ENCODE assay signal across 8 mouse cellular contexts in genomic region chr12:75819481-75819880, GRCm38 (mm10). TPM values are rescaled to one million over a fixed set of nuclear protein-coding genes. Genes with fewer than 3 reads are reported as not detected.
DNase-seq lines count a peak whose midpoint lies in the region; ATAC-seq and TF ChIP-seq lines count a peak whose summit lies in the region.

No protein-coding gene starts in this region.

- peaks cover 45% of the 10 kb centered on the region for H3K4me1 ChIP-seq in heart, embryonic 12.5 days (replicated peaks)
- H3K4me1 ChIP-seq in CH12.LX (ENCODE audit: control insufficient read depth in 1 of 2, insufficient read depth in 2 of 2), result peaks cover 0 to 9% of the 10 kb centered on the region in 2 experiments; a peak in 2 of 4 replicates
- no peaks in the 10 kb centered on the region for H3K4me1 ChIP-seq in forebrain, postnatal 0 days (ENCODE audit: insufficient read depth)
- H3K4me1 ChIP-seq in liver, embryonic 16.5 days (ENCODE audit: control insufficient read depth, low read depth, low read length), result no peaks in the 10 kb centered on the region; the same call in 1 of the 2 replicates

- H3K9ac ChIP-seq in heart, embryonic 12.5 days, result peak overlapping the region; percentile 91
- no peak overlapping the region for H3K9ac ChIP-seq in CH12.LX (ENCODE audit: insufficient read depth, low read depth)
- peak overlapping the region; percentile 71 for H3K9ac ChIP-seq in forebrain, postnatal 0 days
- no peak overlapping the region for H3K9ac ChIP-seq in liver, embryonic 16.5 days (ENCODE audit: low read depth, low read length)

- in situ Hi-C loops in CH12.LX (cut with MboI; ENCODE audit: low pct_ligation_motif_present, low pct_unique_long_range_greater_than_20kb, low sequenced_read_pairs), result no loop called here

- no peak for TF ChIP-seq POLR2A in CH12.LX (IDR thresholded peaks at IDR 0.05; ENCODE audit: low read depth, low read length)

- 13% methylated on average over 11 of the region's 11 CpGs for WGBS in heart, embryonic 12.5 days
- 3% methylated on average over 11 of the region's 11 CpGs for WGBS in forebrain, postnatal 0 days
- 20% methylated on average over 11 of the region's 11 CpGs for WGBS in liver, embryonic 16.5 days (ENCODE audit: insufficient replicate concordance)

- DNase-seq in heart, postnatal 4 days, result no peak
- no peak for DNase-seq in CH12.LX (ENCODE audit: extremely low read depth)
- no peak for DNase-seq in forebrain, postnatal 0 days
- DNase-seq in thymus, postnatal 36 days, result no peak
- no peak for DNase-seq in gastrocnemius, postnatal 25 days

- no peaks in the 10 kb centered on the region for H3K79me2 ChIP-seq in CH12.LX (replicated peaks; ENCODE audit: control insufficient read depth, extremely low read depth, insufficient read depth, poor library complexity, severe bottlenecking)

- TF ChIP-seq EP300 in CH12.LX (IDR thresholded peaks at IDR 0.05; ENCODE audit: low read length), result no peak

- H3K4me3 ChIP-seq in heart, embryonic 12.5 days, result peak overlapping the region; percentile 74
- no peak overlapping the region for H3K4me3 ChIP-seq in CH12.LX (replicated peaks in 1 of 3; ENCODE audit: low read depth in 2 of 3, low read length in 2 of 3, poor library complexity in 1 of 3)
- H3K4me3 ChIP-seq in forebrain, postnatal 0 days (ENCODE audit: low read depth, low read length), result peak overlapping the region; percentile 92
- H3K4me3 ChIP-seq in liver, embryonic 16.5 days (ENCODE audit: low read depth, low read length), result peak overlapping the region; percentile 71

- TF ChIP-seq CTCF in CH12.LX (conservative IDR thresholded peaks at IDR 0.05 in 1 of 2, IDR thresholded peaks at IDR 0.05 in 1 of 2; ENCODE audit: low read depth in 2 of 2, low read length in 2 of 2), result no peak
- no peak for TF ChIP-seq CTCF in forebrain, postnatal 0 days (IDR thresholded peaks at IDR 0.05; ENCODE audit: low read depth)

- H3K9me3 ChIP-seq in heart, embryonic 12.5 days (replicated peaks), result no peaks in the 10 kb centered on the region
- H3K9me3 ChIP-seq in CH12.LX (replicated peaks; ENCODE audit: low read length), result no peaks in the 10 kb centered on the region
- H3K9me3 ChIP-seq in forebrain, postnatal 0 days (ENCODE audit: low read length), result no peaks in the 10 kb centered on the region
- H3K9me3 ChIP-seq in liver, embryonic 16.5 days (replicated peaks; ENCODE audit: control insufficient read depth, low read length), result no peaks in the 10 kb centered on the region

- no peaks in the 10 kb centered on the region for H3K27me3 ChIP-seq in heart, embryonic 12.5 days (replicated peaks)
- peaks cover 17% of the 10 kb centered on the region for H3K27me3 ChIP-seq in CH12.LX (replicated peaks)
- H3K27me3 ChIP-seq in forebrain, postnatal 0 days (ENCODE audit: insufficient read depth, low read length), result no peaks in the 10 kb centered on the region
- peaks cover 53% of the 10 kb centered on the region for H3K27me3 ChIP-seq in liver, embryonic 16.5 days (ENCODE audit: control insufficient read depth, insufficient read depth, low read depth, low read length)

- no peak for TF ChIP-seq RAD21 in CH12.LX (IDR thresholded peaks at IDR 0.05; ENCODE audit: low read depth, low read length)

- dilution Hi-C loops in CH12.LX (cut with MboI; ENCODE audit: extremely low pct_ligation_motif_present, extremely low pct_unique_long_range_greater_than_20kb, low sequenced_read_pairs), result no loop called here

- H3K4me2 ChIP-seq in heart, embryonic 12.5 days, result peak overlapping the region; percentile 92
- peak overlapping the region; percentile 79; the same call in 1 of the 2 replicates for H3K4me2 ChIP-seq in CH12.LX (ENCODE audit: insufficient read depth, low read depth, poor library complexity, severe bottlenecking)
- peak overlapping the region; percentile 90 for H3K4me2 ChIP-seq in forebrain, postnatal 0 days (ENCODE audit: low read depth)
- peak overlapping the region; percentile 82 for H3K4me2 ChIP-seq in liver, embryonic 16.5 days (ENCODE audit: low read depth, low read length)

- no peak for ATAC-seq in heart, embryonic 12.5 days (ENCODE audit: insufficient number of reproducible peaks, low FRiP score)
- ATAC-seq in forebrain, postnatal 0 days, result no peak
- no peak for ATAC-seq in liver, embryonic 16.5 days (ENCODE audit: low read depth)
- ATAC-seq in cerebellum, adult (ENCODE audit: insufficient number of reproducible peaks, low FRiP score, low TSS enrichment), result no peak

- no peaks in the 10 kb centered on the region for H3K36me3 ChIP-seq in heart, embryonic 12.5 days
- no peaks in the 10 kb centered on the region for H3K36me3 ChIP-seq in CH12.LX (replicated peaks in 1 of 2; ENCODE audit: control insufficient read depth in 1 of 2, insufficient read depth in 1 of 2, low read length in 1 of 2)
- H3K36me3 ChIP-seq in forebrain, postnatal 0 days (ENCODE audit: insufficient read depth), result no peaks in the 10 kb centered on the region
- no peaks in the 10 kb centered on the region for H3K36me3 ChIP-seq in liver, embryonic 16.5 days (ENCODE audit: control insufficient read depth, insufficient read depth)

- no peak overlapping the region for H3K27ac ChIP-seq in heart, embryonic 12.5 days (ENCODE audit: poor library complexity, severe bottlenecking)
- no peak overlapping the region for H3K27ac ChIP-seq in CH12.LX (ENCODE audit: insufficient read depth, low read depth)
- no peak overlapping the region for H3K27ac ChIP-seq in forebrain, postnatal 0 days (ENCODE audit: low read depth, low read length)
- H3K27ac ChIP-seq in liver, embryonic 16.5 days (ENCODE audit: low read length), result no peak overlapping the region

TF ChIP-seq in CH12.LX, 34 proteins besides CTCF, POLR2A, EP300 and RAD21:
- TF ChIP-seq ZKSCAN1 (IDR thresholded peaks at IDR 0.05; ENCODE audit: borderline replicate concordance, low read depth, low read length), result no peak
- no peak for TF ChIP-seq TCF12 (IDR thresholded peaks at IDR 0.05; ENCODE audit: low read depth, low read length)
- TF ChIP-seq ZMIZ1 (IDR thresholded peaks at IDR 0.05; ENCODE audit: low read depth, low read length), result no peak
- TF ChIP-seq POLR2AphosphoS2 (IDR thresholded peaks at IDR 0.05; ENCODE audit: low read depth, low read length), result no peak
- TF ChIP-seq MYC (IDR thresholded peaks at IDR 0.05; ENCODE audit: low read depth, low read length), result no peak
- no peak for TF ChIP-seq NRF1 (IDR thresholded peaks at IDR 0.05; ENCODE audit: low read depth, low read length)
- TF ChIP-seq JUND (conservative IDR thresholded peaks at IDR 0.05; ENCODE audit: low read depth, low read length), result no peak
- TF ChIP-seq HCFC1 (IDR thresholded peaks at IDR 0.05; ENCODE audit: low read depth, low read length), result no peak

RNA-seq across cellular contexts. Expression of gene Syne2, which starts 1.5 kb away (rescaled TPM):
- 63.7 and 65.4 TPM in 2 replicates for polyA plus RNA-seq in heart, embryonic 12.5 days (2016; fragmentation: Nextera tagmentation; extraction: Ambion mirVana)
- 10 to 100 TPM; 55.3 to 65.4 TPM for total RNA-seq in heart, postnatal 4 days (2021)
- 3.7 and 3.9 TPM in 2 replicates for total RNA-seq in CH12.LX (2012; rRNA removed)
- 4.8 and 4.9 TPM in 2 replicates for total RNA-seq in CH12.LX (2014; rRNA removed)
- 6.1 and 7.5 TPM in 2 replicates for polyA plus RNA-seq in CH12.LX (2012; ENCODE audit: insufficient read length, low read depth)
- total RNA-seq in forebrain, postnatal 0 days (2014; rRNA removed), result 56.2 and 63.5 TPM in 2 replicates
- 21.0 and 27.0 TPM in 2 replicates for polyA plus RNA-seq in forebrain, postnatal 0 days (2015; fragmentation: Nextera tagmentation; extraction: Ambion mirVana)
- 6.1 TPM in 2 replicates for polyA plus RNA-seq in liver, embryonic 16.5 days (2015; fragmentation: Nextera tagmentation; extraction: Ambion mirVana)
- 10 to 100 TPM; 13.2 to 13.5 TPM for total RNA-seq in gastrocnemius, postnatal 25 days (2021)

Comparison
In these comparisons a context has a peak if more than half of its experiments do, and no peak if none do; other contexts are left out.
1. H3K4me3 ChIP-seq: peak in heart, embryonic 12.5 days (single experiment), forebrain, postnatal 0 days (single experiment) and liver, embryonic 16.5 days (single experiment); none in CH12.LX (0 of 3).
2. H3K9ac ChIP-seq: peak in heart, embryonic 12.5 days (single experiment) and forebrain, postnatal 0 days (single experiment); none in CH12.LX (single experiment) and liver, embryonic 16.5 days (single experiment).
3. Peak in every context shown above with its lines, with median percentiles within 50 percentile points of each other: H3K4me2 ChIP-seq.